Mouse (Mus musculus): ENCODE measurements around the gene Snrpa1. TPM values are rescaled to one million over a fixed set of nuclear protein-coding genes. Genes with fewer than 3 reads are reported as not detected.

The Snrpa1 gene
- polyA plus RNA-seq, 1 experiment = 66.0 TPM

GRCm38 (mm10) chr7:66060066-66060956, 1.5 kb downstream of the Snrpa1 start:
- WGBS = 1% methylated on average over 64 of the region's 64 CpGs
- TF ChIP-seq CTCF (IDR thresholded peaks at IDR 0.05; ENCODE audit: control insufficient read depth, insufficient read depth, low read length) (no peak), POLR2A (IDR thresholded peaks at IDR 0.05; ENCODE audit: borderline replicate concordance, control insufficient read depth, low read depth, low read length) (peak; percentile 89; the same call in 1 of the 2 replicates)
- Histone ChIP-seq H3K4me1 (ENCODE audit: control insufficient read depth, insufficient read depth, low read length) (no peaks in the 10 kb centered on the region; the same call in 1 of the 2 replicates), H3K27ac (ENCODE audit: control insufficient read depth, insufficient read depth, low read depth, low read length, poor library complexity) (peak overlapping the region; percentile 20; the same call in 1 of the 2 replicates), H3K4me3 (replicated peaks; ENCODE audit: control insufficient read depth, low read depth, low read length) (peak overlapping the region; percentile 95)

GRCm38 (mm10) chr7:66061057-66061456, 2.3 kb downstream of the Snrpa1 start:
- Histone ChIP-seq H3K4me3 (replicated peaks; ENCODE audit: control insufficient read depth, low read depth, low read length) (peak overlapping the region; percentile 95), H3K27ac (ENCODE audit: control insufficient read depth, insufficient read depth, low read depth, low read length, poor library complexity) (no peak overlapping the region), H3K4me1 (ENCODE audit: control insufficient read depth, insufficient read depth, low read length) (no peaks in the 10 kb centered on the region; the same call in 1 of the 2 replicates)
- WGBS = under 1% methylated on average over 14 of the region's 14 CpGs
- TF ChIP-seq CTCF (IDR thresholded peaks at IDR 0.05; ENCODE audit: control insufficient read depth, insufficient read depth, low read length) = no peak
- TF ChIP-seq POLR2A (IDR thresholded peaks at IDR 0.05; ENCODE audit: borderline replicate concordance, control insufficient read depth, low read depth, low read length) = no peak

- TF ChIP-seq POLR2A (IDR thresholded peaks at IDR 0.05; ENCODE audit: borderline replicate concordance, control insufficient read depth, low read depth, low read length) = no peak
- no peak for TF ChIP-seq CTCF (IDR thresholded peaks at IDR 0.05; ENCODE audit: control insufficient read depth, insufficient read depth, low read length)
- H3K27ac ChIP-seq (ENCODE audit: control insufficient read depth, insufficient read depth, low read depth, low read length, poor library complexity) = no peak overlapping the region
- WGBS = 74% methylated on average over 2 of the region's 2 CpGs
- no peak overlapping the region for H3K4me3 ChIP-seq (replicated peaks; ENCODE audit: control insufficient read depth, low read depth, low read length)
- peaks cover 2% of the 10 kb centered on the region; the same call in 1 of the 2 replicates for H3K4me1 ChIP-seq (ENCODE audit: control insufficient read depth, insufficient read depth, low read length)
These were observed 17.6 kb downstream of the Snrpa1 start for GRCm38 (mm10) chr7:66076411-66076810.

- peaks cover 2% of the 10 kb centered on the region for H3K4me1 ChIP-seq (ENCODE audit: control insufficient read depth, insufficient read depth, low read length)
- H3K4me3 ChIP-seq (replicated peaks; ENCODE audit: control insufficient read depth, low read depth, low read length) = peak within 1 kb of the TSS; percentile 73
- TF ChIP-seq POLR2A (IDR thresholded peaks at IDR 0.05; ENCODE audit: borderline replicate concordance, control insufficient read depth, low read depth, low read length) (peak; percentile 96), CTCF (IDR thresholded peaks at IDR 0.05; ENCODE audit: control insufficient read depth, insufficient read depth, low read length) (no peak)
- WGBS = under 1% methylated on average over 65 of the region's 65 CpGs
- H3K27ac ChIP-seq (ENCODE audit: control insufficient read depth, insufficient read depth, low read depth, low read length, poor library complexity) = peak within 1 kb of the TSS; percentile 69
These were observed 20.8 kb downstream of the Snrpa1 start, which contains the start of gene Selenos for GRCm38 (mm10) chr7:66079364-66080230. Gene Selenos (plus strand): TSS chr7:66079649.

GRCm38 (mm10) chr7:66080231-66080613, 21.4 kb downstream of the Snrpa1 start:
- H3K4me3 ChIP-seq (replicated peaks; ENCODE audit: control insufficient read depth, low read depth, low read length) = peak overlapping the region; percentile 38
- H3K27ac ChIP-seq (ENCODE audit: control insufficient read depth, insufficient read depth, low read depth, low read length, poor library complexity) = no peak overlapping the region
- whole genome bisulfite sequencing = 33% methylated on average over 5 of the region's 5 CpGs
- H3K4me1 ChIP-seq (ENCODE audit: control insufficient read depth, insufficient read depth, low read length) = peaks cover 2% of the 10 kb centered on the region
- TF ChIP-seq POLR2A (IDR thresholded peaks at IDR 0.05; ENCODE audit: borderline replicate concordance, control insufficient read depth, low read depth, low read length) (no peak), CTCF (IDR thresholded peaks at IDR 0.05; ENCODE audit: control insufficient read depth, insufficient read depth, low read length) (no peak)

- no peak overlapping the region for H3K27ac ChIP-seq (ENCODE audit: control insufficient read depth, insufficient read depth, low read depth, low read length, poor library complexity)
- 88% methylated on average over 6 of the region's 6 CpGs for WGBS
- peaks cover 2% of the 10 kb centered on the region for H3K4me1 ChIP-seq (ENCODE audit: control insufficient read depth, insufficient read depth, low read length)
- no peak overlapping the region for H3K4me3 ChIP-seq (replicated peaks; ENCODE audit: control insufficient read depth, low read depth, low read length)
- TF ChIP-seq POLR2A (IDR thresholded peaks at IDR 0.05; ENCODE audit: borderline replicate concordance, control insufficient read depth, low read depth, low read length) (no peak), CTCF (IDR thresholded peaks at IDR 0.05; ENCODE audit: control insufficient read depth, insufficient read depth, low read length) (no peak)
These were observed 25.0 kb downstream of the Snrpa1 start for GRCm38 (mm10) chr7:66083757-66084156.

GRCm38 (mm10) chr7:66084546-66084945, 25.7 kb downstream of the Snrpa1 start:
- Histone ChIP-seq H3K4me3 (replicated peaks; ENCODE audit: control insufficient read depth, low read depth, low read length) (no peak overlapping the region), H3K4me1 (ENCODE audit: control insufficient read depth, insufficient read depth, low read length) (peaks cover 2% of the 10 kb centered on the region), H3K27ac (ENCODE audit: control insufficient read depth, insufficient read depth, low read depth, low read length, poor library complexity) (no peak overlapping the region)
- 84% methylated on average over 7 of the region's 7 CpGs for WGBS
- TF ChIP-seq POLR2A (IDR thresholded peaks at IDR 0.05; ENCODE audit: borderline replicate concordance, control insufficient read depth, low read depth, low read length) (no peak), CTCF (IDR thresholded peaks at IDR 0.05; ENCODE audit: control insufficient read depth, insufficient read depth, low read length) (no peak)

GRCm38 (mm10) chr7:66087652-66088051, 28.8 kb downstream of the Snrpa1 start:
- H3K4me3 ChIP-seq (replicated peaks; ENCODE audit: control insufficient read depth, low read depth, low read length) = no peak overlapping the region
- no peak overlapping the region for H3K27ac ChIP-seq (ENCODE audit: control insufficient read depth, insufficient read depth, low read depth, low read length, poor library complexity)
- 75% methylated on average over 4 of the region's 4 CpGs for WGBS
- no peaks in the 10 kb centered on the region; the same call in 1 of the 2 replicates for H3K4me1 ChIP-seq (ENCODE audit: control insufficient read depth, insufficient read depth, low read length)
- no peak for TF ChIP-seq CTCF (IDR thresholded peaks at IDR 0.05; ENCODE audit: control insufficient read depth, insufficient read depth, low read length)
- no peak for TF ChIP-seq POLR2A (IDR thresholded peaks at IDR 0.05; ENCODE audit: borderline replicate concordance, control insufficient read depth, low read depth, low read length)

Measured in bone marrow, adult 2 months (tissue).